Mouse (Mus musculus) adrenal gland, adult (tissue): ENCODE measurements around the gene Ncoa7.
"Not testable (repeated sequence)": the region's sequence is repeated elsewhere in the genome, so short reads cannot be mapped to it uniquely, and the experiment has no call there.

Experiments
- DNase-seq, 2 experiments: peaks; one replicate each; pipeline ENCODE4 v3.0.0; 2022 to 2023; ENCODE audit warnings: low spot score in 1 of 2; ENCODE audit not compliant: inconsistent age in 2 of 2

The Ncoa7 gene

GRCm38 (mm10) chr10:30678051-30678450, 125.1 kb downstream of the Ncoa7 start:
- peak; percentile 45 to 87 for DNase-seq

DNA sequence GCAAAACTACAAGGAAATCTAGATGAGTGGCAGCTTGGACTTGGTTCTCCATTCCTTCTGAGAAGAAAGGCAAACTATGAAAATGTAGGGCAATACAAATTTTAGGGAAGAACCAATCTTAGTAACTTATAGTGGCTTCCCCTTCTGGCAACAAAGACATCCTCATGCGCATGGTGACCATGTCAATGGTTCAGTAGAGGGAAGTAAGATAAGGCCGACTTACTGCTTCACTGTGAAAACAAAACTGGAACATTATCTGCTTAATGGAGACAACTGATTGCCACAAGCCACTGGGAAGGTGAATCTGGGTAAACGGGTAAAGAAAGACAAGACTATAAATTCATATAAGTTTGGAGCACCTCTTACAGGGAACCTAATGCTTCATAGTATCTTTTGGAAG, 128.3 kb downstream of the Ncoa7 start:
- DNase-seq = no peak

DNA sequence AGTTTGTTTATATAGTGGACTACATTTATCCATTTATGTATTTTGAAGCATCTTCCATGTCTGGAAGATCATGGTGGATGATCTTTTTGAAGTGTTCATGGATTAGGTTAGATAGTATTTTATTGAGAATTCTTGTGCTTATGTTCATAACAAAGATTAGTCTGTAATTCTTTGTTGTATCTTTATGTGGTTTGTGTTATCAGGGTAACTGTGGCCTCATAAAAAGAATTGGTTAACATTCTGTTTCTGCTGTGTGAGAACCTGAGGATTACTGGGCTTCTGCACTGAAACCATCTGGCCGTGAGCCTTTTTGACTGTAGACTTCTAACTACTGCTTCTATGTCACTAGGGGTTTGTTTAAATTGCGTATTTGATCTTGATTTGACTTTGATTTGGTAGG, 136.5 kb downstream of the Ncoa7 start:
- no peak for DNase-seq

- DNase-seq = peak in 1 of 2 experiments; percentile 68
Observed at GRCm38 (mm10) chr10:30660564-30661328, 142.4 kb downstream of the Ncoa7 start.

GRCm38 (mm10) chr10:30655655-30656054, 147.5 kb downstream of the Ncoa7 start:
- no peak for DNase-seq

DNA sequence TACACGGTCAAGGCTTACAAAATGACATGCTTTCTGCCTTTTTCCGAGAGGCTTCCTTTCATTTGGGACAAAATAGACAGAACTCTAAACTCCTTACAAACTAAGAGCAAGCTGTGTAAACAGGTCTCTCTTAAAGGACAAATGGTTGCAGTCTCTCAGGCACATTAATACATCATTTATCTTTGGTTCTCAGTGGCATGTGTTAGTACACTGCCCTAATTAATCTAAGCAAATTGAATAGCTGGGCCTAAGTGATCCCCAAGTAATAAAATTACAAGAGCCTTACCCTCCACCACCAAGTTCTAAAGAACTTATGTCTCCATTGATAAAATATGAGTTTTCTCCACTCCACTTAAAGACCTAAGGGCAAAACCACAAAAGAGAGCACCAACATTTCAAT, 155.4 kb downstream of the Ncoa7 start:
- no peak for DNase-seq

DNA sequence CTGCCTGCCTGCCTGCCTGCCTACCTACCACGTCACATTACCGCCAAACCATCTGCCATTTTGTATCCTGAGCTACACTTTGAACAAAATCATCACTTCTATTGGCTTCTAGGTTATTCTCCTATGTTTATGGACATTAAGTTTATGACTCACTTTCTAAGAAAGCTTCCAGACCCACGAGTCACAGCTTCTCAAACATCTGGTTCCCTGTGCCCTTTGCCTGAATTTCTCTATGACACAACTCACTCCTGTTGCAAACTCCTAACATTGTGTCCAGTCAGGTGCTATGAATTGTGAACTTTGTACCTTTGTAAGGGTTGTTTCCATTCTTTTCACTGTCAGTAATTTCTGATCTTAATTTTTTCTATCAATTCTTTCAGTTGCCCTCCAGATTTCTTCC, 164.9 kb downstream of the Ncoa7 start:
- DNase-seq = no peak

GRCm38 (mm10) chr10:30636474-30637154, 166.5 kb downstream of the Ncoa7 start:
- DNase-seq = not testable (repeated sequence)

DNA sequence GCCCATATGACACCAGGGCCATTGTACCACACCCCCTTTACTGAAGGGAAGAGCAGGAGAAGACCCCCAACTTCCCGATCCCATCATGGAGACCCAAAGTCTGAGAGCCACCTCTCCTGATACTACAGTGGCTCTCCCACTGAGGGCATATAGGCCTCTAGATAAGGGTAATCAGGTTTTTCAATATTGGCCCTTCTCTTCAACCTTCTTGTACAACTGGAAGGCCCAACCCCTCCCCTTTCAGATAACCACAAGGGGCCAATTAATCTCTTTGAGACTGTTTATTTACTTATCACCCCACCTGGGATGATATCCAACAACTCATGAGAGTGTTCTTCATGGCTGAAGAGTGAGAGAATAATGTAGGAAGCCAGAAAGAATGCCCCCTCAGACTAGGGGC, 170.4 kb downstream of the Ncoa7 start:
- no peak for DNase-seq

DNA sequence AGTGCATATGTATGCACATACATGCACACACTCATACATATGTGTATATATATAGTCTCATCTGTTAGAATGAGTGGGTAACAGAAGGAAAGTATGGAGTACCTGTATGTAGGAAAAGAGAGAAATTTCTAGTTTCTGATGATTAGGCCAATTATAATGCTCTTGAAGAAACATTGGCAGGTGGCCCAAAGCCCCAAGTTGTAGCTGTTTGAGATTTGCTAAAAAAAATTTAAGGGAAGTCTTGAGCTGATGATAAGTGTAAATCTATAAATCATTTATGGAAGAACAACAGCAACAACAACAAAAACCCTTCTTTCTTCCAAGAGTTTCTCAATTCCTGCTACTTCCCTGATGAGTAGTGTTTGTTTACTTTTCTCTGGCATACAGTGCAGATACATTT, 173.1 kb downstream of the Ncoa7 start:
- no peak for DNase-seq

DNA sequence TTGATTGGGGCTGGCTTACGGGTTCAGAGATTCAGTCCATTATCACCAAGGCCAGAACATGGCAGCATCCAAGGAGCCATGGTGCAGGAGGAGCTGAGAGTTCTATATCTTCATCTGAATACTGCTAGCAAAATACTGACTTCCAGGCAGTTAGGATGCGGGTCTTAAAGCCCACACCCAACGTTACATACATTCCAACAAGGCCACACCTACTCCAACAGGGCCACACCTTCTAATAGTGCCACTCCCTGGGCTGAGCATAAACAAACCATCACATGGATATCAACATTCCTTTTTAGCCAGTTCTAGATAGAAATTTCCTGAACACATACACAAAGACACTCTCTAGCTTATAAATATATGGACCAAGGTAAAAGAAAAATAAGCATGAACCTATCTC, 173.6 kb downstream of the Ncoa7 start, which contains the start of gene Hint3:
Gene Hint3 (minus strand): TSS at position 120 of the 400 bp plus-strand sequence.
- DNase-seq = no peak

GRCm38 (mm10) chr10:30628444-30628843, 174.7 kb downstream of the Ncoa7 start:
- DNase-seq = not testable (repeated sequence)

DNA sequence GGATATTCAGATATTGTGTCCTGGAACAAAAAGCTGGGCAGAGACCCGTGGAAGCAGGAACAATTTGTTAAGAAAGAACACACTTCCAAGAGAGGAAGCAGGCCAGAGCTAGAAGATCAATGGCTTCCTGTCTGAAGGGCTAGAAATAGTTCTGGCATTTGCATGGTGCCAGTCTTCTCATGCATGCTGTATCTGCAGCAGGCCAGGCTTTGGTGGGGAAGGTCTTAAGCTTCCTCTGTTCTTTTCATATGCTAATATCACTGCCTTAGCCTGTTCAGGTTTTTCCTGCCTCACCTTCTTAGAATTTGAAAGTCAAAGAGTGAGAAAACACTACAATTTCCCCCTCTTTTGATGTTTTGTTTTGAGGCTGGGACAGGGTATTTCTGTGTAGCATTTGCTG, 175.6 kb downstream of the Ncoa7 start:
- no peak for DNase-seq

DNA sequence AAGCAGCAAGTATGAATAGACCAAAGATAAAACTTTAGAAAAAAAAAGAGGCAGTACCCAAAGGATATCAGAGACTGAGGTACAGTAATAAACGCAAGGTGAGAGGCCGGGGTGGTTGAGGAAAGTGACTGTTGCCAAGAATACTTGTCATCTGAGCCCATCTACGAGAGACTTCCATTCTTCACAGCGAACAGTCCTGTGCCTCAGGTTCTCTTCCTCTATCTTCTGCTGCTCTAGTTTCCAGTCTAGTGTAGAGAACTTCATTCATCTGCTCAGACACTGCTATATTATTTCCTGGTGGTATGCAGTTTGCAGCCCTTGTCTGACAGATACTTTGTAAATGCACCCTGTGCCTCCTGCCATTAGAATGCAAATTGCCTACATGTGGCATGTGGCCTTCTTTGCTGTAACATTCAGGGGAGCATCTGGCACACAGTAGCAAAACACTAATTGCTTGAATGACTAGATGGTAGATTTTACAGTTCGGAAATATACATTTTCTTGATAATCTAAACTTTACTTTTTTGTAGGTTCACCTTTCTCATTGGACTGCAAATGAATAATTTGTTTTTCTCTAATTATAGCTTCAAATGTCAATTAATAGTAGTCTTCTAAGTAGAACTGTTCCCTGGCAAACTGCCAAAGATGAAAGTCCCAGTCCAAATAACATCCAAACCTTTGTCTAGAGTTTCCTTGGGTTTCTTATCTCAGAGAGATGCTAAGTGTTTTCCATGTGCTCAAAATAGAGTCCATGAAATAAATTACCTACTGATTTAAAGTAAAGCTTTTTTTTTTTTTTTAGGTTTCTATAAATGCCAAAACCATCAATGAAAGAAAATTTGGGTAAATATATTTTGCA, 178.7 kb downstream of the Ncoa7 start:
- peak in 1 of 2 experiments; percentile 28 for DNase-seq

DNA sequence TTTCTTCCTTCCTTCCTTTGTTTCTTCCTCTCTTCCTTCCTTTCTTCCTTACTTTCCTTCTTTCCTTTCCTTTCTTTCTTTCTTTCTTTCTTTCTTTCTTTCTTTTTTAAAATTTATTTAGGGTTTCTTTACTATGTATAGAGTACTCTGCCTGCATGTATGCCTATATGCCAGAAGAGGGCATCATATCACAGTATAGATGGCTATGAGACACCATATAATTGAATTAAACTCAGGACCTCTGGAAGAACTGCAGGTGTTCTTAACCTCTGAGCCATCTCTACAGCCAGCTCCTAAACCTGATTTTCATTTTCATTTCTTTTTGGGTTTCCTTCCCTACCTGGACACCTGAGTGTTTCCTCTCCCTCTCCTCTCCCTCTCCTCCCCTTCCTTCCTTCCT, 180.2 kb downstream of the Ncoa7 start:
- DNase-seq = no peak

DNA sequence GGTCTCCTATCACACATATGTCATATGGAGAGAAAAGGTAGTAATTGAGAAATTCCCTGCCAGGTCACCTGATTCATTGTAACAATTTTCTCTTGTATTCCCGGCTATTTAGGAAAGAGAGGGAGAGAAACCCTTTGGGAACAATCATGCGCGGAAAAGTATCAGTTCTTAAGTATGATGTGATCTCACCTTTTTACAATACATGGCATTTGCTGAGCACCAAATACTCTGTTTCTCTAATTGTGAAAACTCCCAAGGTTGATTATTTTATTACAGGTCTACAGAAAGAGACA, 184.3 kb downstream of the Ncoa7 start:
- DNase-seq = no peak

DNA sequence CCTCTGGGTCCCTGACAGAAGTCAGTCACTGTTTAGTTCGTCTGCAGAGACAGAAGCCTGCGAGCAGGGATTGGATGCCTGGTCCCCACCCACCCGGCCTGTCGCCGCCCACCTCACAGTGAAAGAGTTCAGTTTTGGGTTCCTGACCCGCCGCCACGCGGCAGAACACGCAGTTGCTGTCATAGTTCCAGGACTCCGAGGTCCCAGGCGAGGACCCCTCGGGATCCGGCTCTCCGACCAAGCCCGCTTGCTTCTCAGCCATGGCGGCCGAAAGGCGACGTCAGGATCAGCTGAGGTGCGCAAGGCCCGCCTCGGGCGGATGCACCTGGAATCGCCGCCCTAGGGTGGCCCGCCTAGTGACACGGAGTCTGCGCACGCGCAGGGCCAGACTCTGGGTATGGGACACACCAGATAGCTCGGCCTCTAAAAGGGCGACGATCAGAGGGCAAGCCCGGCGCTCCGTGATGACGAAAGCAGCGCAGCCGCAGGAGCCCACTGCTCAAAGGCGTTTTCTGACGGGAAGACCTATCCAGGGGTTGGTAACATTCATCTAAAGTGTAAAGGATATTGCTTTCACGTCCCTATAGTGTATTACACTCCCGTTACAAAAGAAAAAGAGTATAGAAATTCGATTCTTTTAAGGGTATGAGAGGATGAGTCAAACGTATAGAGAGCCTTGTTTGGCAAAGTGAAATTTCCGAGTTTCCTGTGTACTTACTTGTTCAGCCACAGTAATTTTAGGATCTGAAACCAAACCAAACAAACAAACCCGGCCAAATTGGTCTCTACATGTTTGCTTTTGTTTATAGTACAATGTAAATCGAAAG, 184.8 kb downstream of the Ncoa7 start:
- peak; percentile 99 to 100 for DNase-seq

- no peak for DNase-seq
Observed at GRCm38 (mm10) chr10:30613039-30613438, 190.1 kb downstream of the Ncoa7 start.

DNA sequence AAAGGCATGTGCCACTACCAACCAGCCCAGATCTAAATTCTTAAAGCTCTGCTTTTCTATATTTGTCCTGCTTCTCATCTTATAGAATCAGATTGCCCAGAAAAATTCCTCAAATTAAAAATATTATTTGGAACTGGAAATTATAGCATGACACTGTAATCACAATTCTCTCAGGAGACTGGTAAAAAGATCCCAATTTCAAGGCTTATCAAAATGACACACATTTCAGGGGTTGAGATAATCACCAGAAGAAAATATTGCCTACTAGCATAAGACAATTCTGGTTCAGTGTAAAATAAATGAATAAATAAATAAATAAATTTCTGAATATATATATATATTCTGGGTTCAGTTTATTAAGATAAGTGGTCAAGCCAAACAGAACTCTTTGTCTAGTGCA, 193.5 kb downstream of the Ncoa7 start:
- no peak for DNase-seq

- no peak for DNase-seq
Observed at GRCm38 (mm10) chr10:30608109-30608508, 195.0 kb downstream of the Ncoa7 start.

DNA sequence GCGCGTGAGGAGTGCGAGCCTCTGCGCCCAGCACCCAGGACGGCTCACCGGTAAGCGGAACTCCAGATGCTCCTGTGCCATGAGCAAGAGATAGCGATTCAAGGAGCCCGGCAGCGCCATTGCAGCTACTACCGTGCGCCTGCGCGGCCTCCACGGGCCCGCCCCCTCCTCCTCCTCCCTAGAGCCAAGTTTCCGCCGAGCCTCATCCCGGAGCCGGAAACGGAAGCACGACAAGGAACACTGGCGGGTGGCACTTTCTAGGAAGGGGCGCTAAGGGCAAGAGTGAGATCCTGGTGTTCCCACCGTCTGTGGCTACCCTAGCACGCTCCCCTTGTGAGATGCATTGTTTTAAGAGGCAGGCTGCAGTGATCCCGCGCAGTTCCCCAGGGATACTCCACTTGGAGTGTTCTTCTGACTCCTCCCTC, 202.6 kb downstream of the Ncoa7 start, which contains the start of gene Trmt11:
Gene Trmt11 (minus strand): TSS at position 208 of the 425 bp plus-strand sequence.
- peak; percentile 93 to 97 for DNase-seq
